Mouse (Mus musculus): ENCODE measurements around the gene Tigar.

Gene Tigar

DNA sequence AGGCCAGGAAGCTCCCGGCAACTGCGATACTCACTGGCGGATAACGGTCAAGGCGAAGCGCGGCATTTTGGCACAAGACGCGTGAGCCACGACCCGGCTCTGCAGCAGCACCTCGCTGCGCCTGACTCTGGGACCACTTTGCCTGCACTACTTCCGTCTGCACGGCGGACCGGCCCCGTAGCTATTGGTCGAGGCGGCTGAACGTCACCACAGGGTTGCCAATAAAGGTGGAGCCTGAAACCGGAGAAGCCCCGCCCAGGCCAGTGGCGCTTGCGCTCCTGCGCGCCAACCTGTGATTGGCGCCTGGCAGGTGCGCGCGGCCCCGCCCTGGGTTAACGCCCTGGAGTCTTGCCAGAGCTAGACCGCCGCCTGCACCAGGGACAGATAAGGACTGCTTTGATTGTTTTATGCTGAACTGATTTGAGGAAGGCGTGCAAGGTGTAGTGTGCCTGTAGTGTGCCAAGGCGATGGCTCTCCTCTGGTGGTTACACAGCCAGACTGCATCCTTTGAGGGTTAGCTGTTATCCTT lies at the start of gene Tigar:
Tigar (minus strand) TSS at position 156 of the 529 bp plus-strand sequence.
- in situ Hi-C loops (cut with MseI, MboI): no loop called here

GRCm38 (mm10) chr6:127157321-127157720 lies 48.0 kb upstream of the Tigar start:
- in situ Hi-C loops (cut with MseI, MboI): no loop called here

DNA sequence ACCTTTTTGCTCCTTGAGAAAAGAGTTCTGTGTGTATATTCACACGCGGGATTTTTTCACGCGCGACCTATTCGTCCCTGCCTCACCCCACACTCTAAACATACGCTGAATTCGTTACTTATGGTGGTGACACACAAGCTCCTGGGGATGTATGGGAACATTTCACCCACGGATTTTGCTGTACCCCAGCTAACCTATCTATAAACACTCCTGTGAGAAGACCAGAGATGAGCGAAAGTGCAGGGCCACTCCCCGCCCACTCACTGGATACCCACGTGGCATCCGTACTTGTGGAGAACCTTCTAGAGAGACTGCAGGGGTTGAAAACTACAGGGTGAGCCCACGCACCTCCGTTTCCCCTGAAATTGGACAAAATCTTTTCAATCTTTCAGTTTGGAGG lies 46.1 kb upstream of the Tigar start:
- in situ Hi-C loops (cut with MseI, MboI): no loop called here

DNA sequence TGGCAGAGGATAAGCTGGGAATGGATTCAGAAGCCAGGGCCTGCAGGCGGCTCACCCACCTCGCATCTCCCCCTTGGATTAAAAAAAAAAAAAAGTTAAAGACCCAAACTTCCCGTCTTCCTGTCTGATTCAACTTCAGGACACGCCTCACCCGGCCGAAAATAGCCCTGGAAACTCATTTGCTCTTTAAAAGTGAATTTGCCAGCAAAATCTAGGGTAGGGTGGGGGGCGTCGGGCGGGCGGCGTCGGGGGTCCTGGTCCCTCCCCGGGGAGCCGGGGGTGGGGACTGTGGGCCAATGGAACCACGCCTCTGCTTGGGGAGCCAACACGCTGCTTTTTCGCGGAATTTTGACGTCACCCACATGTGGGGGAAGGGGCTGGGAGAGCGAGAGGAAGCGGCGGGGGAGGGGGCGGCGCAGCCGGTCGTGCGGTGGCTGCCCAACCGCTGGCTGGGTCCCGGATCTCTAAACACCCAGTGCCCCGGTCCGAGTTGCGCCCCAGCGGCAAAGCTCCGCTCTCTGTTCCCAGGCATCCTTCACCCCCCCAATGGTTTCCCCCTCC lies 45.4 kb upstream of the Tigar start:
- in situ Hi-C loops (cut with MseI, MboI): no loop called here

GRCm38 (mm10) chr6:127153972-127154707 lies 44.8 kb upstream of the Tigar start:
- in situ Hi-C loops (cut with MseI, MboI): no loop called here

GRCm38 (mm10) chr6:127153296-127153800 lies 44.0 kb upstream of the Tigar start:
- in situ Hi-C loops (cut with MseI, MboI): no loop called here

DNA sequence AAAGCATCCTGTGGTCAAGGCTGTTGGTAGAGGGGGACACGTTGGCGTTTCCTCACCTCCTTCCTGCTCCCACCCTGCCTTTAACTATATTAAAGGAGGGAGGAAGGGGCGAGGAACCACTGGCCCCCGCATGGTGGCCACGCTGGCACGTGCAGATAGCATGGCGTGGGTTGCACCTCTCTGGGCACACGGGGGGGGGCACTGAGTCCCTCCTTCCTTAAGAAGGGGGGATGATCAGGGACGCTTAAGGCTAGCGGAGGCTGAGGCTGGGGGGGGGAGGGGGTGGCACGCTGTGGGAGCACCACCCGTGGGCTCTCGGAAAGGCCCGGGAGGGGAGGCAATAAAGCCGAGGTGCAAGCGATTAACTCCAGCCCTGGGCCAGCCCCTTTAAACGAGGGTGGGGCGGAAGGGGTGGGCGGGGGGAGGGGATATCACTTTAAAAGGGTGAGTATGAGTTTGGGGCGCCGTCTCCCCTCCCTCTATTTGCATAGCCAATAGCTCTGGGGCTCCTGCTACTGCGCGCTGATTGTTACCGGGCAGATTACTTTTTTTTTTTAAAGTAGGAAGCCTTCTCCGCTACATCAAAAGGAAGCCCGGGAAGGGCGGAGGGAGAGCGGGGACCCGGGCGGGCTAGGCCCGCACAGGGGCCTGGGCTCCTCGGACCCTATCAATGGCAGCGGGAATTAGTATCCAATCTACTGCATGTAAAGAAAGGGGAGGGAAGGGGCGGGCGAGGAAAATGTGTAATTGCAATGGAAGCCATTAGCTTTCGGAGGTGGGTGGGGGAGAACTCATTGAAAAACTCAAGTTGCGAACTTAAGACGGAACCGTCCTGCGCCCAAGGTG lies 43.0 kb upstream of the Tigar start, which contains the start of gene Ccnd2:
Ccnd2 (minus strand) TSS at position 88 of the 846 bp plus-strand sequence.
- in situ Hi-C loops (cut with MseI, MboI): no loop called here

GRCm38 (mm10) chr6:127151565-127152105 lies 42.3 kb upstream of the Tigar start:
- in situ Hi-C loops (cut with MseI, MboI): no loop called here

DNA sequence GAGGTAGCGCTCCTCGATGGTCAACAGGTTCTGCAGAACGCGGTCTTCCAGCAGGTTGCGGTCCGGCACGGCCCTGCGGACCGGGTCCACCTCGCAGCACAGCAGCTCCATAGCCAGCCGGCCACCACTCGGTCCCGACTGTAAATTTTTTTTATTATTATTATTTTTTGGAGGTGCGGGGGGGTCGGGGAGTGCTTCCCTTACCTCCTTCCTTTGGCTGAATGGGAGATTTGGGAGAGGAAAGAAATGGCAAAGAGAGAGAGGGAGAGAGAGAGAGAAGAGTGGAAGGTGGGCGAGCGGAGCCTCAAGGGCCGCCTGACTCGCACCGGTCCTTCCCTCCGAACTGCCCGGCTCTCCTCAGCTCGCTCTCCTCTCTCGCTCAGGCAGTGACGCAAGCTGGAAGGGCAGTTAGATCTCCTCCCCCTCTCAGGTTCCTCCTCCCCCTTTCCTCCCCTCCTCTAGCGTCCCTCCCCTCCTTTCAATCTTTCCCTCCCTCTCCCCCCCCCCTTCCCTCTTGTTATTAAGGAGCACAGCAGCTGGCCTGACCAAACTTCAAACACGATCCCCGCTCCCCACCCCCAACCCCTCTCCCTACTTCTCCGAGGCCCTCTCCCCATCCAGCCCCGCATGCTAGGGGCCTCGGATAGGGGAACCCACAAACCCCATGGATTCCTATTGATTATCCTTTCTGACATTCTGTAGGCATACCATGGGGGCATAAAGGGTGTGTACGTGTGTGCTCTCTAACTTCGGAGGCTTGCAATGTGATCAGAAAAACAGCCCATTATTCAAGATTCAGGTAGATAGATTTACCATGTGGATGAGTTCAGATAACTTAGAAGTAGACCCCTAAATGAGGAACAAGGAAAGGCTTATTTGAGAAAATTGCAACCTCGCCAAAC lies 41.6 kb upstream of the Tigar start:
- in situ Hi-C loops (cut with MseI, MboI): no loop called here

DNA sequence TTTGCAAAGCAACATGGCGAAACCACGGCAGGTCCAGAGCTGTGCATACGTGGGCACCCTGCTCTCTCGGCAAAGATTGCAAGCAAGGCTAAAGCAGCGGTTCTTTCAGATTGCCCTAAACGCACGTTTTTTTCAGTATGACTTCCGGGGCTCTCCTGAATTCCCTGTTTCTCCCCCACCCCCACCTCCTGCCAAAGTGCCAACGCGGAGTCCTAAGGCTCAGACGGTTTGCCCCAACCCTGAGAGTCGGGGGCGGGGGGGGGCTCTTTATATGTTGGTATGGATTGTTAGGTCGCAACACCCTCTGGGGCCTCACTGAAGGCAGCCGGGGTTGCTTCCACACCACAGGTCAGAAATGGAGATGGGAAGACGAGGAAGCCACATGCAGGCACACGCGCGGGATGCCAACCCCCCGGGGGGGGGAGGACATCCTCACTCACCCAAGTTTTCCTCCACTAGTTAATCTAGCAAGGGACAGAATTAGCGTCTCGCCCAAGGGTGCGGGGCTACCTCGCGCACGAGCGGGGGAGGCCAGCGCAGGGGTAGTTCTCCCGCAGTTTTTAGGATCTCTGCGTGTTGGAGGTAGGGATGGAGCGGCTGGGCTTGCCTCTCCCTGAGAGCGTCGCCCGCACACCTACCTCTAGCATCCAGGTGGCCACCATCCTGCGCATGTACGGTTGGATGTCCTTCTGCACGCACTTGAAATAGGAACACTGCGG lies 40.7 kb upstream of the Tigar start:
- in situ Hi-C loops (cut with MseI, MboI): loop anchor here (5.0 to 10.0 kb wide), 3 partner anchors 205 to 297 kb away; partner anchors contain the start of gene Parp11 (in 1 of the 2)

GRCm38 (mm10) chr6:127149303-127149943 lies 40.1 kb upstream of the Tigar start:
- in situ Hi-C loops (cut with MseI, MboI): loop anchor here (5.0 to 10.0 kb wide), 3 partner anchors 205 to 298 kb away; partner anchors contain the start of gene Parp11 (in 1 of the 2)

DNA sequence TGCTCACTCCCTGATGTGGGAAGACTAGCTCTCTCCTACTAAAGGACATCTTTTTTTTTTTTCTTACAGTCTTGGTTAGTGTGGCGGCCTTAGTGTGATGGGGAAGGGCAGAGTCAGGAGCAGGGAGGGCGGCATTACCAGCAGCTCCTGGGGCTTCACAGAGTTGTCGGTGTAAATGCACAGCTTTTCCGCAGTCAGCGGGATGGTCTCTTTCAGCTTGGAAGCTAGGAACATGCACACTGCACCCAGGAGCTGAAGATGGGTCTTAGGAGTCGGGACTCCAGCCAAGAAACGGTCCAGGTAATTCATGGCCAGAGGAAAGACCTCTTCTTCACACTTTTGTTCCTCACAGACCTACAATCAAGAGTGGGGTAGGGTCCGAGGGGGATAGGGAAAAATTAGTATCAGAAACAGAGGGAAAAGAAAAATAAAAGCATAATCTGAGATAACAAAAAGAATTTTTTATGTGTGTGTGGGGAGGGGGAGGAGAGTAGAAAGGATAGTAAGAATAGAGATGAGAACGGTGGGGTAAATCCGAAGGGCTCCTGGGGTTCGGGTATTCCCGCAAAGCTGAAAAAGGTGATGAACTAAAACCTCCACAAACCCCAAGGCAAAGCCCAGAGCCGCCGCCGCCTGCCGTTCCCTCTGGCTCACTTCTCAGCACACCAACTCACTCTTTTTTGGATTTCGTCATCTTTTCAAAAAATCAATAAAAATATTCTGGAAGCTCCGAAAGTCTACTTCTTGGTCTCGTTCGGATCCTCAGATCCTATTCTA lies 39.4 kb upstream of the Tigar start:
- in situ Hi-C loops (cut with MseI, MboI): loop anchor here (5.0 to 10.0 kb wide), 3 partner anchors 206 to 299 kb away; partner anchors contain the start of gene Parp11 (in 1 of the 2)

DNA sequence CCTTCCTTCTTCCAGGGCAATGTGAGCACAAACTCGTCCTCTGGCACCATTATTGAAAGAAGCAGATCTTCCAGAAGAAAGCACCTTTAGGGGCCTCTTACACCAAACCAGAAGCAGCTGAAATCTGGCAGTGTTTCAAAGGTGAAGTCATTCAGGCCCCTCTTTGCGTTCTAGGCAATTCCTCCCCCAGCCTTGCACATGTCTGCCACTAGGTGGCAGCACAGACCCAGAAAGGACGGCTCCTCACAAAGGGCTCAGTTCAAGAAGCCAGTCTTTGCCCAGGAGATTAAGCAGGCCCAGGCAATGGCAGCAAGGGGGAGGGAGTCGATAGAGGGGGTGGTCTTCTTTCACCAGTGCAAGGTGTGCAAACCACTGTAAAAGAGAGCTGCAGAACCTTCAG lies 38.3 kb upstream of the Tigar start:
- in situ Hi-C loops (cut with MseI, MboI): loop anchor here (5.0 to 10.0 kb wide), 3 partner anchors 207 to 300 kb away; partner anchors contain the start of gene Parp11 (in 1 of the 2)

DNA sequence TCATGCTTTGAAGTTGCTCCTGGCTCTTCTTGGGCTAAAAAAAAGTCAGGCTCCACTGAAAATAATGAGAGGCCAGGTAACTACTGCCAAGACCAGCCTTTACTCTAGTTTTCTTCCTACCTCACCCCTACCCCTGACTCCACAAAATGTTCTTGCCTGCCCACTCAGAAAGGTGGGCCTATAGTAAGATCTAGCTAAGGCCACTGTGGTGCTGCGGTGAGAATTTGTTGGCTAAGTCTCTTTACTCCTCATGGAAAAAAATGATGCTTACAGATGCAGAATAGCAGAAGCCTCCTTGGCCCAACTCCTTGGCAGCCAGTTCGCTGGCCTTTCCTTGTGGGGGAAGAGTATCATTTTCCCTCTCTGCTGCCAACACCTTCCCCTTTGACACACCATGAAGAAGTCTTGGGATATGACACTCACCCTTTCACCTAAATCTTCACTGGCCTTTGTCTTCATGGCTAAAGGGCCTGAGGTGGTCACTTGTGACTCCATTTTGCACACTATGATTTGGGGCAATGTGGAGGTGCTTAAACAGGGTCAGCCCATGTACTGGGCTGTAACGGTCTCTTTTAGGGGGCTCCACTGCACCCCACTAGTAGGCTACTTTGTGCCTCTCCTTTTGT lies 37.1 kb upstream of the Tigar start:
- in situ Hi-C loops (cut with MseI, MboI): loop anchor here (5.0 to 10.0 kb wide), 3 partner anchors 208 to 301 kb away; partner anchors contain the start of gene Parp11 (in 1 of the 2)

- in situ Hi-C loops (cut with MseI, MboI): loop anchor here (5.0 to 10.0 kb wide), 3 partner anchors 209 to 302 kb away; partner anchors contain the start of gene Parp11 (in 1 of the 2)
Observed at GRCm38 (mm10) chr6:127145464-127146190, 36.3 kb upstream of the Tigar start.

GRCm38 (mm10) chr6:127143576-127144288 lies 34.4 kb upstream of the Tigar start:
- in situ Hi-C loops (cut with MseI, MboI): loop anchor here (10.0 kb wide), 2 partner anchors 211 to 291 kb away; no protein-coding TSS in a partner anchor
